Mouse (Mus musculus) forebrain, embryonic 13.5 days (tissue): ENCODE measurements at regions not wholly inside any gene's neighbourhood (a gene's known extent, or its start where the extent isn't known, plus 50 kb on each side); places are given as distances from the start of the nearest gene placed in this dataset.

Experiments
- ATAC-seq: fragments of 200-750 bp; cut with Nextera tagmentation; 2 replicates; pipeline ENCODE4 v1.8.0; 2017
- H3K27ac ChIP-seq: fragments of 300-500 bp; sonication (generic); 2 replicates; pipeline ENCODE4 v1.5.1; 2015; ENCODE audit warnings: inconsistent platforms, mild to moderate bottlenecking, moderate library complexity
- H3K27me3 ChIP-seq: fragments of 300-500 bp; sonication (generic); 2 replicates; pipeline ENCODE4 v1.6.1; 2015; ENCODE audit warnings: mild to moderate bottlenecking, inconsistent platforms
- H3K36me3 ChIP-seq: fragments of 300-500 bp; sonication (generic); 2 replicates; pipeline ENCODE4 v1.6.1; 2015; ENCODE audit warnings: mild to moderate bottlenecking, inconsistent platforms; ENCODE audit not compliant: poor library complexity, severe bottlenecking
- H3K4me1 ChIP-seq: fragments of 300-500 bp; sonication (generic); 2 replicates; pipeline ENCODE4 v1.6.1; 2015; ENCODE audit warnings: inconsistent platforms
- H3K4me2 ChIP-seq: fragments of 300-500 bp; sonication (generic); 2 replicates; pipeline ENCODE4 v1.6.1; 2015; ENCODE audit warnings: inconsistent platforms, mild to moderate bottlenecking, moderate library complexity
- H3K4me3 ChIP-seq: fragments of 300-500 bp; sonication (generic); 2 replicates; pipeline ENCODE4 v1.5.1; 2015; ENCODE audit warnings: mild to moderate bottlenecking, inconsistent platforms
- H3K9ac ChIP-seq: fragments of 300-500 bp; sonication (generic); 2 replicates; pipeline ENCODE4 v1.6.1; 2015; ENCODE audit warnings: mild to moderate bottlenecking, inconsistent platforms
- H3K9me3 ChIP-seq: fragments of 300-500 bp; sonication (generic); replicated peaks from 2 replicates; pipeline ENCODE4 v1.6.1; 2016; ENCODE audit warnings: inconsistent platforms
- WGBS: fragments of 180-500 bp; shearing (Covaris S2); methylation state at CpG from one replicate; pipeline ENCODE4 v1.1.7; 2015; 5-methylcytosine and 5-hydroxymethylcytosine counted together

DNA sequence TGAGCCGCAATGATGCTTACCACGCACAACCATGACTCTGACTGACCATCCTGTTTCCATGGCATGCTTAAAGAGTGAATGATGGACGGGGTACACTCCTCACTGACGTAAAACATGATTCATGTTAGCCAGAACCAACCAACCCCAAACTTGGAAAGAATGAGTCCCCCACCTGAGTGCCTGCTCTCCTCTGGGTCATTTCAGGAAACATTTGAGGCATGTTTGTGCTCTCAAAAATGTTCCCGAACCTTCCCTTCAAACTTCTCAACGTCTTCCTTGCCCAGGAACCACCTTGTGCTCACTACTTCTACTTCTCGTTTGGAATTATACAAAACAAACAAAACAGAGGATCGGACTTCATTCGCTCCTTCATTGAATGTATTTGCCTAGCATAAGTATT lies 95.7 kb downstream of the Tmco5 start:
- Histone ChIP-seq H3K9ac (no peak overlapping the region), H3K9me3 (no peaks in the 10 kb centered on the region), H3K4me1 (peaks cover 58% of the 10 kb centered on the region), H3K27me3 (peaks cover 5% of the 10 kb centered on the region; the same call in 1 of the 2 replicates), H3K4me3 (no peak overlapping the region), H3K36me3 (no peaks in the 10 kb centered on the region), H3K27ac (no peak overlapping the region), H3K4me2 (no peak overlapping the region)
- no peak for ATAC-seq
- 68% methylated on average over 9 of the region's 9 CpGs for WGBS

DNA sequence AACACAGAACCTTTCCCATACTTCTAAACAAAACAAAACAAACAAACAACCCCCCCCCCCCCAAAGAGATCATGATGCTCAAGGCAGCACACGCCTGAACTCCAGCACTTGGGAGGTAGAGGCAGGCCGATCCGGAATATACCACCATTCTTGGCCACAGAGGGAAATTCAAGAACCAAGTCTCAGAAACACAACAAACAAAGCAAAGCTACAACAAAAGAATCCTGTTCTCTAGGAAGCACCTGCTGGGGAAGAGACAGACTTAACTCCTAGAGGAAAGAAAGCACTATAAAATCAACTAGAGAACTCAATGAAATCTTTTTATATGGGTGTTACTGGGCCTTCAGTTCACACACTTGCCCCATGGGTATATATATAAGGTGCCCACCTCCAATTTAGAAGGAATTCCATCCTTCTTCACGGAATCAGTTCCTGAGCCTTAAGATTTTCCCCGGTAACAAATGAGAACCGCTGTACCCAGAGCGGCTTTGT lies 96.1 kb downstream of the Tmco5 start:
- H3K27ac ChIP-seq, result peak overlapping the region; percentile 98
- WGBS, result 7% methylated on average over 7 of the region's 7 CpGs
- H3K4me3 ChIP-seq, result peak overlapping the region; percentile 46
- no peak for ATAC-seq
- H3K36me3 ChIP-seq, result no peaks in the 10 kb centered on the region
- H3K27me3 ChIP-seq, result peaks cover 3% of the 10 kb centered on the region; the same call in 1 of the 2 replicates
- peak overlapping the region; percentile 82 for H3K9ac ChIP-seq
- no peaks in the 10 kb centered on the region for H3K9me3 ChIP-seq
- peaks cover 60% of the 10 kb centered on the region for H3K4me1 ChIP-seq
- H3K4me2 ChIP-seq, result peak overlapping the region; percentile 66

DNA sequence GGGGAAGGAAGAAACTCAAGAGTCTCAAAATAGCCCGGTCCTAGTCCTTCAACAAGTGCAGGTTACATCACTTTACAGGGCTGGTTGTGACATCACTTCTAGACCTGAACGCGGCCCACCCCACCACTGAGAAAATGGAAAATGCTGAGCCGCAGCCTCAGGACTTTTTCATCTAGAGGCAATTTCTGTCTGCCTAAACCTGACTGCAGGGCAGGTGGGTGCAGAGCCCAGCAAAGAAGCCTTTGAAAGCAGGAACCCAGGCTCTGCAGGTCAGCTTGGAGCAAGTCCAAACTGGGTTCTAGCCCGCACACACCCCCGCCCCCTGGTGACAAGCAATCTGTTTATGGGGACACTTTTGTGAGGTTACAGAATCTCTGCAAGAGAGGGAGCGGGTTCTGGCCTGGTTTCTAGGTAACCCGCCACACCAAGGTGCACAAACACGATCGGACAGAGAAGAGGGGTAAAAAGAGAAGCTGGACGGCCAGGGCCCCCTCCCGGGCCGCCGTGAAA lies 96.7 kb downstream of the Tmco5 start:
- Histone ChIP-seq H3K4me1 (peaks cover 65% of the 10 kb centered on the region), H3K9ac (peak overlapping the region; percentile 82), H3K27ac (peak overlapping the region; percentile 98), H3K36me3 (no peaks in the 10 kb centered on the region), H3K4me2 (peak overlapping the region; percentile 66), H3K27me3 (peaks cover 3% of the 10 kb centered on the region; the same call in 1 of the 2 replicates), H3K4me3 (peak overlapping the region; percentile 46), H3K9me3 (no peaks in the 10 kb centered on the region)
- ATAC-seq, result peak; percentile 31
- WGBS, result 1% methylated on average over 14 of the region's 14 CpGs

DNA sequence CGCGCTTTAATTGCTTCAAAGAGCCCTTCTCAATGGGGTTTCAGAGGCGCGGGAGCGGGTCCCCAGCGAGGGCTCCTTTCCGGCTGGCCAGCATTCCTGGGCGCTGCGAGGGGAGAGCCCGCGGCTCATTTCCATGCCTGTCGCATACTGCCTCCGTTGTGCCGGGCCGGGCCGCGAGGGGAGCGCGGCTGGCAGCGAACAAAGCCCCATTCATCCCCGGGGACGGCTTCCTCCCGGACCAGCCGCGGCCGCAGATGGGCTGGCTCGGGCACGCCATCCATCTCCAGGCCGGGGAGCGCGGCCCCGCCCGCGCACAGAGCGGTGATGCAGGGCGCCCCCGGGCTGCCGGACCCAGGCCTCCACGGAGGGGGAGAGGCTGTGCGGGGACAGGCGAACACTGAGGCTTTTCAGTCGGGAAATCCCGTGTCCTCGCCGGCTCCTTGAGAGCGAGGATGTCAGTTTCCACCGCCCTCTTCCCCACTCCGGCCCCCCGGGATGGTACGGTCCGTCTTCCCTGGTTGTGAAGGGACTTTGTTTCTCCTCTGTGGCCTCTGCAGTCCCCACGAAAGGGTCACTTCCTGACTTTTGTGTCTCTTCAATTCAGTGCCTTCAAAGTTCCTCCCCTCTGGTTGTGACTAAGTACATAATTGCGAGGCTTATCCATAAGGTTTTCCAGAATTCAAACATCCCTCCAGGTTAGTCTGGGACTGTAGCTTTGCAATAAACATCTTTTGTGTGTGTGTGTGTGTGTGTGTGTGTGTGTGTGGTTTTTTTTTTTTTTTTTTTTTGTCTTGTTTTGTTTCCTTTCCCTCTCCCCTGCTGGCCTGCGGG lies 97.3 kb downstream of the Tmco5 start:
- Histone ChIP-seq H3K4me3 (peak overlapping the region; percentile 46), H3K27ac (peak overlapping the region; percentile 98), H3K4me1 (peaks cover 65% of the 10 kb centered on the region), H3K9ac (peak overlapping the region; percentile 82), H3K27me3 (peaks cover 3% of the 10 kb centered on the region; the same call in 1 of the 2 replicates), H3K4me2 (peak overlapping the region; percentile 66), H3K36me3 (no peaks in the 10 kb centered on the region), H3K9me3 (no peaks in the 10 kb centered on the region)
- 0% methylated on average over 42 of the region's 54 CpGs for WGBS
- ATAC-seq, result peak; percentile 94

DNA sequence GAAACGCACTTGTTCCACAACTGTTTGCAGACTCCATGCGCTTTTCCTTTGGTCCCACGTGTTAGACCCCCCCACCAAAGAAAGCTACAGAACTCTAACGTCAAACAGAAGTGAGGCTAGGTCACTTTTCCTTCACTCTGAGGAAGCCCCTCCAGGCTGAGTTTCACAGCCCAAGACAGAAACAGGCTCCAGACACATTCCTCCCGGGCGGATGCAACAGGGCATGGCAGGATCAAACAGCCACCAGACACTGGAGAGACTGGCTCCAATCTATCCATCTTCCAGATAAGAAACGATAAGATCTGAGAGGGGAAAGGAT lies 97.9 kb downstream of the Tmco5 start:
- peaks cover 65% of the 10 kb centered on the region for H3K4me1 ChIP-seq
- H3K9ac ChIP-seq, result peak overlapping the region; percentile 82
- peak overlapping the region; percentile 66 for H3K4me2 ChIP-seq
- 0% methylated on average over 7 of the region's 7 CpGs for WGBS
- no peak for ATAC-seq
- no peaks in the 10 kb centered on the region for H3K36me3 ChIP-seq
- H3K27me3 ChIP-seq, result peaks cover 3% of the 10 kb centered on the region; the same call in 1 of the 2 replicates
- H3K27ac ChIP-seq, result peak overlapping the region; percentile 98
- no peaks in the 10 kb centered on the region for H3K9me3 ChIP-seq
- H3K4me3 ChIP-seq, result peak overlapping the region; percentile 46

DNA sequence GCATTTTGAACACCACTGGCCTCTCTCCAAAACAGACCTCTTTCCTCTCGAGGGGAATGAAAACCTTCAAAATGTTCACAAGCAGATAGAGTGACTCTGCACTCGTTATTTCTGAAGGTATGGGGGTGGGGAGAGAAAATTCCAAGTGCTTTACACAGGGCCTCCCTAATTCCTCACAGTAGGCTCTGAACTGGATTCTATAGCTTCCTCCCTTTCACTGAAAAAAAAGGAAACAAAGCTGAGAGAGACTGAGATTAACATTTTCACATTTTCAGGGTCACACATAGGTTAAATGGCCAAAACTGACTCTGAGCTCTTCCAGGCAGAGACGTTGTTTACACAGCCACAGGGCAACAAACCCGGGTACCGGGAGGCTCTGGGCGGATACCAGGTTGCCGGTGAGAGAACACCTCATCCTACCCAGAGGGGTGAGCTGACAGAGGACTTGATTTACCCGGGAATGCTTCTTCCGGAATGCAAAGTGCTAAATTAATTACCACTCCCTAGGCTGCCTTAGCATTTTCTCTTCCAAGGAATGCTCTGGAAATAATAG lies 98.5 kb downstream of the Tmco5 start:
- WGBS, result 9% methylated on average over 9 of the region's 9 CpGs
- peaks cover 3% of the 10 kb centered on the region; the same call in 1 of the 2 replicates for H3K27me3 ChIP-seq
- no peak overlapping the region for H3K9ac ChIP-seq
- no peak overlapping the region for H3K4me3 ChIP-seq
- H3K9me3 ChIP-seq, result no peaks in the 10 kb centered on the region
- H3K36me3 ChIP-seq, result no peaks in the 10 kb centered on the region
- H3K27ac ChIP-seq, result peak overlapping the region; percentile 98
- H3K4me1 ChIP-seq, result peaks cover 59% of the 10 kb centered on the region
- no peak for ATAC-seq
- H3K4me2 ChIP-seq, result peak overlapping the region; percentile 66

DNA sequence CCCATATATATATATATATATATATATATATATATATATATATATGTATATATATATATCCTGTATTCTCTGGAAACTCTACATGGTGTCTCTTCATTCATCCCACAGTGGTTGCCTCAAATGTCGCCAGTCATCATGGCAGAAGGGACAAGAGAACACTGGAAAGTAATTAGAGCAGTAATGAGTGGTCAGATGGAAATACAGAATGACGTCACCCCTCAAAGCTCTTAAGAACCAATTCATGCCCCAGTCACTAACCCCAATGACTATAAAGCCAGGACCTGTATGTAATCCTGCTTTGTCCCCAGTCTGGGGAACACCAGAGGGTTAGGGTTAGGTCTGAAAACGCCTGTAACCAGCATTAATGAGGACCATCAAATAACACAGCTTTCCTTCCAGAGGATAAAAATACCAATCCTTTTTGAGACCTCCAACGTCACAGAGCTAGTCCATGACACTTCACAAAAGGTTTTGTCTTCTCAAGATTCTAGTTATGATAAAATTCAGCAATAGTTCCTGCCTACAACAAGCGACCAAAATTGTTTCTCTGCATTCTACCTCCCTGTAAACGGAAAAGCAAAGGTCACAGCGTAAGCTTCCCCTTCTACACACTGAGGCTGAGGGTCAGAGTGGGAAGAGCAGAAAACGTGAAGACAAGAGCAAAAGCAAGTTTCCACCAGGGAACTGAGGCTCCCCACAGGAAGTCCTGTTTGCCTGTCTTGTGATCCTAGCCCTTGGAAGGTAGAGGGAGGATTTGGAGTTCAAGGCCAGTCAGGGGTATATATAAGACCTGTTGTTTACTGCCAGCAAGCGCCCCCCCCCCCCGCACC lies 99.5 kb downstream of the Tmco5 start:
- no peaks in the 10 kb centered on the region for H3K36me3 ChIP-seq
- no peak overlapping the region for H3K4me2 ChIP-seq
- no peak overlapping the region for H3K9ac ChIP-seq
- H3K27me3 ChIP-seq, result peaks cover 3% of the 10 kb centered on the region; the same call in 1 of the 2 replicates
- H3K4me3 ChIP-seq, result no peak overlapping the region
- no peak for ATAC-seq
- no peaks in the 10 kb centered on the region for H3K9me3 ChIP-seq
- H3K4me1 ChIP-seq, result peaks cover 50% of the 10 kb centered on the region
- 35% methylated on average over 9 of the region's 10 CpGs for WGBS
- H3K27ac ChIP-seq, result no peak overlapping the region

DNA sequence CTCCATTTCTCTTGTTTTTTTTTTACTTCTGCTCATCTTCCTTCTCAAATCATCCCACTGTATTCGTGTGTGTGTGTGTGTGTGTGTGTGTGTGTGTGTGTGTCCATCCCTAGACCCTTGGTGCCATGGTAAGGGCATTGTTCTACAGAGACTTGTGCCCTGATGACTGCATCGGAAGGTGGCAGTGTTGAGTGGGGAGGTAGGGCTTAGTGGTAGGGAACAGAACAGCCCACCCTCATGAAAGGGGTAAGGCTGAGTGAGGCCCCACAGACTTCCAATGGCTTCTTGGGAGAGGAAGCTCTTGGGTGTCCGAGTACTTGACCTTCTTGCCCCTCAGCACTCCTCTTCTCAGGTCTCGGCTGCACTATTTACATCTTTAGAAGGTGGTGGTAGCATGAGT lies 100.3 kb downstream of the Tmco5 start:
- Histone ChIP-seq H3K27ac (no peak overlapping the region; the same call in 1 of the 2 replicates), H3K9me3 (no peaks in the 10 kb centered on the region), H3K4me3 (no peak overlapping the region), H3K36me3 (no peaks in the 10 kb centered on the region), H3K4me2 (no peak overlapping the region), H3K4me1 (peaks cover 41% of the 10 kb centered on the region), H3K9ac (no peak overlapping the region), H3K27me3 (no peaks in the 10 kb centered on the region)
- 55% methylated on average over 4 of the region's 4 CpGs for WGBS
- no peak for ATAC-seq

DNA sequence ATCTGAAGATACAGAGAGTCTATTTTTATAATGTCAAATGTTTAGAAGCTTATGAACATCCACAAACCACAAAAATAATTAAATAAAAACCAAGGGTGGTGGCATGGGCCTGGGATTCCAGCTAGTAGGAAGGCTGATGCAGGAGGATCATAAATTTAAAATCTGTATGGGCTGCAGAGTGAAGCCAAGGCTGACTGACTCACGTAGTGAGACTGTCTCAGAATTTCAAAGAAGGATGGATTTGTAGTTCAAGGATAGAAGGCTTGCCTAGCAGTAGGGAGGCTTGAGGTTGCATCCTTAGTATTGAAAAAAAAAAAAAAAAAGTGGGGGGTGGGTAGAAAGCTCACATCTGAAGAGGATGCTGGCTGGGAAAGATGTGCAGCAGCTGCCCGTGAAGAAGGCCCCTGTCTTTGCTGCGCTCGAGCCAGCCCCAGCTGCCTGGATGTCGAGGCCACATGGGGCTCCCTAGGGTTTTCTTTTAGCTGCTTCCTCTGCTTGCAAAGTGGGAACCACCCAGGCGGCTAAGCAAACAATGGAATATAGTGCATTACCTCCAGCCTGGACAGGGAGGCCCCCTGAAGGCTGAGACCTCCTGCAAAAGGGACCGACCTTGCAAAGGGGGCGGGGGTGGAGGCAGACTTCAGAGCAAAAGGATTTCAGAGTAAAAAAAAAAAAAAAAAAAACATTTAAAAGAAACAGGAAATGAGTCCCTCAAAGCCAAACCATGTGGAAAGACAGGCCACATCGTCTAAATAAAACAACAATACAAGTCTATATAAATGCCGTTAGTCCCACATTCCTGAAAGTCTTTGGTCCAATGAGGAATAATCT lies 101.3 kb downstream of the Tmco5 start:
- 3% methylated on average over 10 of the region's 10 CpGs for WGBS
- Histone ChIP-seq H3K27ac (peak overlapping the region; percentile 36), H3K4me3 (no peak overlapping the region), H3K27me3 (no peaks in the 10 kb centered on the region), H3K9ac (no peak overlapping the region), H3K4me1 (peaks cover 33% of the 10 kb centered on the region), H3K4me2 (no peak overlapping the region), H3K36me3 (no peaks in the 10 kb centered on the region), H3K9me3 (no peaks in the 10 kb centered on the region)
- no peak for ATAC-seq

DNA sequence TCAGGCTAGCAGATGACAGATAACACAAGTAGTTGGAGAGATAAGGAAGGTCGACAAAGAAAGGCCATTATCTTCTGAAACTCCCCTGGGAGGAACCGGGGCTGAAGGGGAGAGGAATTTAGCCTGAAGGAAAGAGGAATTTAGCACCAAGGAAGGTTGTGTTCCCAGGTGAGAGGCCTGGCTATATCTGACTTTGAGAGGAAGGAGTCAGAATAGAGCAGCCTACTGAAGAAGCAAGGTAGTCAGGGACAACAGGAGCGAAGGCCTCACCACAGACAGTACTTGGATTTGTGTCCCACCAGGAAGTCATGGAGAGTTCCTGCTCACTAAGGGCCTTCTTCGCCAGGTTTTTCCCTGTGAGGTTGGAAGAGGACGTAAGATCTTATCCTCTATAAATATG lies 102.2 kb downstream of the Tmco5 start:
- Histone ChIP-seq H3K9ac (no peak overlapping the region), H3K9me3 (no peaks in the 10 kb centered on the region), H3K36me3 (no peaks in the 10 kb centered on the region), H3K27me3 (no peaks in the 10 kb centered on the region), H3K4me3 (no peak overlapping the region), H3K27ac (no peak overlapping the region), H3K4me1 (peaks cover 26% of the 10 kb centered on the region), H3K4me2 (no peak overlapping the region)
- ATAC-seq, result no peak
- 46% methylated on average over 5 of the region's 5 CpGs for WGBS

DNA sequence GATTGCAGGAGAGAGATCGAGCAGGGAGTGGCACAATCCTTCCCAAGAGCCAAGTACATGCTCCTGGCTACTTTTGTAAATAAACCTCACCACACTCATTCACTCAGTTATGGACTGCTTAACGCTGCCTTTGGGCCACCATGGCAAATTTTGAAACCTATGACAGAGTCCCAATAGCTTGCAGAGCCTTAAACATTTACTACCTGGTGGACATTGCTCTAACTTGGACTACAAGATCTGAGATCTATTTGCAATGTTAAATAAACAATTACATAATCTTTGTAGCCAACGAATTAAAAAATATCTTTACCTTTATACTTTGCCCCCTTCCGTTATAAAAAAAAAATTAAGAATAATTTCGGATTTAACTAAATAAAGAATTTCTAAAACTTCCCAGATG lies 104.9 kb downstream of the Tmco5 start:
- H3K4me1 ChIP-seq, result peaks cover 7% of the 10 kb centered on the region
- no peak overlapping the region for H3K9ac ChIP-seq
- no peaks in the 10 kb centered on the region for H3K27me3 ChIP-seq
- H3K36me3 ChIP-seq, result no peaks in the 10 kb centered on the region
- H3K27ac ChIP-seq, result no peak overlapping the region
- no peak overlapping the region for H3K4me2 ChIP-seq
- ATAC-seq, result no peak
- H3K4me3 ChIP-seq, result no peak overlapping the region
- 92% methylated on average over 5 of the region's 5 CpGs for WGBS
- no peaks in the 10 kb centered on the region for H3K9me3 ChIP-seq
